Mouse (Mus musculus): ENCODE results near the gene Pnn. TPM values are rescaled to one million over a fixed set of nuclear protein-coding genes. Genes with fewer than 3 reads are reported as not detected.
A peak's percentile ranks its signal among the peaks of the same experiment; 100 is the strongest.
"Not testable (repeated sequence)": the region's sequence is repeated elsewhere in the genome, so short reads cannot be mapped to it uniquely, and the experiment has no call there.

The Pnn gene
- polyA plus RNA-seq, 1 experiment from 2014 or later: 128 TPM

GRCm38 (mm10) chr12:59055196-59055850, 11.4 kb upstream of the Pnn start:
- ATAC-seq (ENCODE audit: insufficient number of reproducible peaks, insufficient read depth, low FRiP score, low TSS enrichment, low read depth): no peak
- no peak overlapping the region for H3K4me2 ChIP-seq
- peaks cover 9% of the 10 kb centered on the region for H3K4me1 ChIP-seq (replicated peaks)
- H3K4me3 ChIP-seq (replicated peaks): no peak overlapping the region
- no peaks in the 10 kb centered on the region for H3K27me3 ChIP-seq
- WGBS: 88% methylated on average over 4 of the region's 4 CpGs
- no peak overlapping the region for H3K9ac ChIP-seq (replicated peaks)
- H3K36me3 ChIP-seq: peaks cover 63% of the 10 kb centered on the region
- H3K27ac ChIP-seq: no peak overlapping the region
- H3K9me3 ChIP-seq: no peaks in the 10 kb centered on the region

GRCm38 (mm10) chr12:59056222-59056621, 10.5 kb upstream of the Pnn start:
- 94% methylated on average over 11 of the region's 11 CpGs for WGBS
- Histone ChIP-seq H3K36me3 (peaks cover 58% of the 10 kb centered on the region), H3K9ac (replicated peaks) (no peak overlapping the region), H3K27ac (no peak overlapping the region), H3K27me3 (no peaks in the 10 kb centered on the region), H3K9me3 (no peaks in the 10 kb centered on the region), H3K4me1 (replicated peaks) (peaks cover 12% of the 10 kb centered on the region), H3K4me2 (no peak overlapping the region), H3K4me3 (replicated peaks) (no peak overlapping the region)
- no peak for ATAC-seq (ENCODE audit: insufficient number of reproducible peaks, insufficient read depth, low FRiP score, low TSS enrichment, low read depth)

GRCm38 (mm10) chr12:59058242-59058641, 8.4 kb upstream of the Pnn start:
- ATAC-seq (ENCODE audit: insufficient number of reproducible peaks, insufficient read depth, low FRiP score, low TSS enrichment, low read depth); H3K27ac ChIP-seq; H3K4me2 ChIP-seq; H3K9me3 ChIP-seq; H3K4me3 ChIP-seq (replicated peaks); H3K27me3 ChIP-seq; H3K9ac ChIP-seq (replicated peaks): not testable (repeated sequence)
- H3K36me3 ChIP-seq: peaks cover 52% of the 10 kb centered on the region
- H3K4me1 ChIP-seq (replicated peaks): peaks cover 12% of the 10 kb centered on the region
- WGBS: 86% methylated on average over 5 of the region's 5 CpGs

GRCm38 (mm10) chr12:59060322-59060721, 6.4 kb upstream of the Pnn start:
- peak overlapping the region; percentile 93; the same call in 1 of the 2 replicates for H3K27ac ChIP-seq
- H3K4me3 ChIP-seq (replicated peaks): peak overlapping the region; percentile 86
- H3K4me1 ChIP-seq (replicated peaks): peaks cover 12% of the 10 kb centered on the region
- H3K4me2 ChIP-seq: peak overlapping the region; percentile 74
- H3K9ac ChIP-seq (replicated peaks): peak overlapping the region; percentile 93
- WGBS: 61% methylated on average over 4 of the region's 4 CpGs
- H3K36me3 ChIP-seq: peaks cover 39% of the 10 kb centered on the region
- ATAC-seq (ENCODE audit: insufficient number of reproducible peaks, insufficient read depth, low FRiP score, low TSS enrichment, low read depth): no peak
- no peaks in the 10 kb centered on the region for H3K9me3 ChIP-seq
- H3K27me3 ChIP-seq: no peaks in the 10 kb centered on the region

- Histone ChIP-seq H3K27me3 (no peaks in the 10 kb centered on the region), H3K4me2 (peak within 1 kb of the TSS; percentile 74), H3K36me3 (peaks cover 31% of the 10 kb centered on the region), H3K27ac (peak within 1 kb of the TSS; percentile 93), H3K4me3 (replicated peaks) (peak within 1 kb of the TSS; percentile 86), H3K9me3 (no peaks in the 10 kb centered on the region), H3K4me1 (replicated peaks) (peaks cover 13% of the 10 kb centered on the region), H3K9ac (replicated peaks) (peak within 1 kb of the TSS; percentile 93)
- peak; percentile 95 for ATAC-seq (ENCODE audit: insufficient number of reproducible peaks, insufficient read depth, low FRiP score, low TSS enrichment, low read depth)
- under 1% methylated on average over 49 of the region's 49 CpGs for WGBS
Observed at GRCm38 (mm10) chr12:59060993-59061595, 5.6 kb upstream of the Pnn start, which contains the start of gene Trappc6b. Gene Trappc6b (minus strand): TSS chr12:59061472.

GRCm38 (mm10) chr12:59064837-59065236, 1.8 kb upstream of the Pnn start:
- ATAC-seq (ENCODE audit: insufficient number of reproducible peaks, insufficient read depth, low FRiP score, low TSS enrichment, low read depth): no peak
- H3K27me3 ChIP-seq: no peaks in the 10 kb centered on the region
- H3K4me1 ChIP-seq (replicated peaks): peaks cover 14% of the 10 kb centered on the region
- no peaks in the 10 kb centered on the region for H3K9me3 ChIP-seq
- no peak overlapping the region for H3K4me2 ChIP-seq
- H3K9ac ChIP-seq (replicated peaks): no peak overlapping the region
- H3K36me3 ChIP-seq: peaks cover 22% of the 10 kb centered on the region
- H3K4me3 ChIP-seq (replicated peaks): no peak overlapping the region
- 85% methylated on average over 8 of the region's 8 CpGs for WGBS
- H3K27ac ChIP-seq: no peak overlapping the region

- Histone ChIP-seq H3K9ac (replicated peaks) (peak overlapping the region; percentile 99), H3K9me3 (no peaks in the 10 kb centered on the region), H3K27ac (no peak overlapping the region), H3K36me3 (peaks cover 31% of the 10 kb centered on the region), H3K4me3 (replicated peaks) (peak overlapping the region; percentile 91; the same call in 1 of the 2 replicates), H3K4me1 (replicated peaks) (peaks cover 8% of the 10 kb centered on the region; the same call in 1 of the 2 replicates), H3K27me3 (no peaks in the 10 kb centered on the region), H3K4me2 (peak overlapping the region; percentile 84)
- no peak for ATAC-seq (ENCODE audit: insufficient number of reproducible peaks, insufficient read depth, low FRiP score, low TSS enrichment, low read depth)
- WGBS: 79% methylated on average over 3 of the region's 3 CpGs
Observed at GRCm38 (mm10) chr12:59065776-59066175, 908 bp upstream of the Pnn start.

- H3K4me3 ChIP-seq (replicated peaks): peak overlapping the region; percentile 91
- H3K4me2 ChIP-seq: peak overlapping the region; percentile 84
- ATAC-seq (ENCODE audit: insufficient number of reproducible peaks, insufficient read depth, low FRiP score, low TSS enrichment, low read depth): peak; percentile 39
- peak overlapping the region; percentile 99 for H3K9ac ChIP-seq (replicated peaks)
- no peaks in the 10 kb centered on the region for H3K27me3 ChIP-seq
- peaks cover 8% of the 10 kb centered on the region; the same call in 1 of the 2 replicates for H3K4me1 ChIP-seq (replicated peaks)
- peaks cover 45% of the 10 kb centered on the region for H3K36me3 ChIP-seq
- under 1% methylated on average over 40 of the region's 41 CpGs for WGBS
- H3K9me3 ChIP-seq: no peaks in the 10 kb centered on the region
- peak overlapping the region; percentile 91 for H3K27ac ChIP-seq
Observed at GRCm38 (mm10) chr12:59067095-59067494, 411 bp downstream of the Pnn start.

GRCm38 (mm10) chr12:59068791-59069190, 2.1 kb downstream of the Pnn start:
- no peaks in the 10 kb centered on the region for H3K9me3 ChIP-seq
- peaks cover 54% of the 10 kb centered on the region for H3K36me3 ChIP-seq
- H3K4me1 ChIP-seq (replicated peaks): peaks cover 8% of the 10 kb centered on the region; the same call in 1 of the 2 replicates
- no peak overlapping the region for H3K4me2 ChIP-seq
- ATAC-seq (ENCODE audit: insufficient number of reproducible peaks, insufficient read depth, low FRiP score, low TSS enrichment, low read depth): no peak
- no peak overlapping the region for H3K4me3 ChIP-seq (replicated peaks)
- no peak overlapping the region for H3K9ac ChIP-seq (replicated peaks)
- no peak overlapping the region for H3K27ac ChIP-seq
- WGBS: 92% methylated on average over 13 of the region's 13 CpGs
- H3K27me3 ChIP-seq: no peaks in the 10 kb centered on the region

GRCm38 (mm10) chr12:59072286-59072685, 5.6 kb downstream of the Pnn start:
- no peaks in the 10 kb centered on the region for H3K9me3 ChIP-seq
- no peaks in the 10 kb centered on the region for H3K27me3 ChIP-seq
- 91% methylated on average over 11 of the region's 11 CpGs for WGBS
- H3K27ac ChIP-seq: no peak overlapping the region
- no peak overlapping the region for H3K9ac ChIP-seq (replicated peaks)
- peaks cover 66% of the 10 kb centered on the region for H3K36me3 ChIP-seq
- ATAC-seq (ENCODE audit: insufficient number of reproducible peaks, insufficient read depth, low FRiP score, low TSS enrichment, low read depth): no peak
- no peak overlapping the region for H3K4me3 ChIP-seq (replicated peaks)
- H3K4me1 ChIP-seq (replicated peaks): peaks cover 5% of the 10 kb centered on the region; the same call in 1 of the 2 replicates
- H3K4me2 ChIP-seq: no peak overlapping the region

- ATAC-seq (ENCODE audit: insufficient number of reproducible peaks, insufficient read depth, low FRiP score, low TSS enrichment, low read depth): no peak
Observed at GRCm38 (mm10) chr12:59074052-59074451, 7.4 kb downstream of the Pnn start.

More at GRCm38 (mm10) chr12:59074052-59074451, 7.4 kb downstream of the Pnn start:
- Histone ChIP-seq H3K4me1 (replicated peaks) (no peaks in the 10 kb centered on the region), H3K9me3 (no peaks in the 10 kb centered on the region), H3K27me3 (no peaks in the 10 kb centered on the region), H3K27ac (no peak overlapping the region), H3K9ac (replicated peaks) (no peak overlapping the region), H3K36me3 (peaks cover 52% of the 10 kb centered on the region), H3K4me2 (no peak overlapping the region), H3K4me3 (replicated peaks) (no peak overlapping the region)
- 91% methylated on average over 3 of the region's 3 CpGs for WGBS
